Mouse (Mus musculus) bone marrow, adult 2 months (tissue): Measurements from ENCODE around the gene Ifnar2. TPM values are rescaled to one million over a fixed set of nuclear protein-coding genes. Genes with fewer than 3 reads are reported as not detected.

Experiments
- H3K27ac ChIP-seq: fragments of 200-500 bp; 2 replicates; pipeline ENCODE4 v1.5.1; 2012; ENCODE audit warnings: low read depth, mild to moderate bottlenecking, control low read depth, inconsistent platforms, low read length; ENCODE audit not compliant: control insufficient read depth, poor library complexity, insufficient read depth
- H3K4me1 ChIP-seq: fragments of 200-500 bp; 2 replicates; pipeline ENCODE4 v1.6.1; 2011; ENCODE audit warnings: low read length; ENCODE audit not compliant: control insufficient read depth, insufficient read depth
- H3K4me3 ChIP-seq: fragments of 200-500 bp; replicated peaks from 2 replicates; pipeline ENCODE3; 2011; ENCODE audit warnings: mild to moderate bottlenecking, low read depth, low read length, control low read depth; ENCODE audit not compliant: control insufficient read depth
- CTCF ChIP-seq: fragments of 200-500 bp; IDR thresholded peaks from 2 replicates; pipeline ENCODE4 v1.5.1; 2011; ENCODE audit warnings: low read length, control low read depth; ENCODE audit not compliant: control insufficient read depth, insufficient read depth
- POLR2A ChIP-seq: fragments of 200-500 bp; IDR thresholded peaks from 2 replicates; pipeline ENCODE4 v1.6.1; 2011; ENCODE audit warnings: low read depth, mild to moderate bottlenecking, control low read depth, low read length, borderline replicate concordance; ENCODE audit not compliant: control insufficient read depth
- WGBS: fragments of 180-500 bp; shearing (Covaris S2); methylation state at CpG from one replicate; pipeline ENCODE4 v1.1.7; 2018; 5-methylcytosine and 5-hydroxymethylcytosine counted together
- polyA plus RNA-seq: library from polyadenylated mRNA; stranded (reverse); fragments of >200 nt; gene quantifications from 2 replicates; pipeline ENCODE4 v1.2.4, GENCODE M21; 2011; ENCODE audit warnings: low replicate concordance; ENCODE audit not compliant: missing spikeins, insufficient read depth, insufficient read length

Gene Ifnar2
- polyA plus RNA-seq, 1 experiment, result 41.1 TPM

DNA sequence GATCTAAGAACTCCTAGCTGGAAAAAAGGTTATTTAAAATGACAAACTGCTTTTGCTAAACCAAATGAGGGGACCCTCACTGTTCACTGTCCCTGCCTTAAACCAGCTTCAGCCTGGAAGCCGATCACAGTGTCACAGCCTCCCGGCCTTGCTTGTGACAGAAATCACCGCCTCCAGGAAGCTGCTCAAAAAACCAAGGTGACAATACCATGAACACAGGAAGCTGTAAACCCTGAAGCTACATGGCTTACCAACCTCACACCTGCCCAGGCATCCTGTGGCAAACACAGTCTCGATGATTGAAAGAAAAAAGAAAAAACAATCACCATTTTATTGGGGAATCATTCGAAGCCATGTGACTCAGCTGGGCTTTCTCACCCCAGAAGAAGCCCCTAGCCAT lies 73.0 kb downstream of the Ifnar2 start:
- H3K27ac ChIP-seq, result no peak overlapping the region; the same call in 1 of the 2 replicates
- 32% methylated on average over 5 of the region's 5 CpGs for WGBS
- no peak overlapping the region for H3K4me3 ChIP-seq
- TF ChIP-seq CTCF (no peak), POLR2A (no peak)
- H3K4me1 ChIP-seq, result peaks cover 12% of the 10 kb centered on the region

DNA sequence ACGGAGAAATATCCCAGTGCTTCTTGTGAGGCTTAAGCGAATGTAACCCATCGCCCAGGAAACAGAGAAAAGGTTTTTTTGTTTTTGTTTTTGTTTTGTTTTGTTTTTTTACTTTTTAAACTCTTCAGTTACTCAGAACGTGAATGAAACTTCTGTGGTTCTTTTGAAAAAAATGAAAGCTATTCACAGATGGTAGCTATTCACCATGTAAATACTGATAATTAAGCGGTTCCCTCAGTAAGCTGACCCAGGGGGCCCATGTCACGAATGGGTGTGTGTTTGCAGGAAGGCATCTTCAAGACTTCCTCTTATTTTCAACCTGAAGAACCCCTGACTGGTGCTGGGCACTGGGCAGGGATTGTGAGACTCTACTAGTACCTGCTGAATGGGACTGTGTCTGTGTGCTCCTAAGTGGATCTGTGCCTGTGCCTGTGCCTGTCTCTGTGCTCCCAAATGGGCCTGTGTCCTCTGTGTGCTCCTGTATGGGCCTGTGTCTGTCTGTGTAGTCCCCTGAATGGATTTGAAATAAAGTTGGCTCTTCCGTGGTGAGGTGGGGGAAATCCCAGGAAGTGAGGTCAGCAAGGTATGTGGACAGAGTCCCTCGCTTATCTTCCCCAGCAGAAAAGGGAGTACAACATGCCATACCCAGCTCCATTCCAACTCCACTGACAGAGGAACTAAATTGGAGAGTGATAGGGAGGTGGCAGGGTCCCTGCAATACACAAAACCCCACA lies 74.4 kb downstream of the Ifnar2 start:
- Histone ChIP-seq H3K4me1 (peaks cover 14% of the 10 kb centered on the region), H3K4me3 (no peak overlapping the region), H3K27ac (peak overlapping the region; percentile 75)
- TF ChIP-seq CTCF (no peak), POLR2A (no peak)
- 42% methylated on average over 8 of the region's 8 CpGs for WGBS

DNA sequence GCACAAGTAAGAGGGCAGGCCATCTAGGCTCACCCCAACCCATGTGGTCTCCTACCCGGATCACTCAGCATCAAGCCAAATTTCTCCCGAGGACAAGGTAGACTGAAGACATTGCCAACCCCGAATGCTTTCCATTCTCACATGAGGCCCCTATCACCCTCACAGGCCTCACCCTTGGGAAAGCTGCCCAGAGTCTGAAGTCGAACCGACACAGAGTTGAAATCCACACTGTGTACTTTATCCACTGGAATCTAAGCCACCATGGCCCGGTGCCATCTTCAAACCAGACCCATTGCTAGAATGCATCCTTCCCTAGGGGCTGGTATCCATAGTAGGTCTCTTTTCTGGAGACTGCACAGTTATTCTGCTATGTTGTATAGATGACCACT lies 74.9 kb downstream of the Ifnar2 start:
- WGBS, result 65% methylated on average over 6 of the region's 6 CpGs
- H3K27ac ChIP-seq, result peak overlapping the region; percentile 75
- no peak for TF ChIP-seq CTCF
- TF ChIP-seq POLR2A, result no peak
- H3K4me1 ChIP-seq, result peaks cover 17% of the 10 kb centered on the region
- no peak overlapping the region for H3K4me3 ChIP-seq

DNA sequence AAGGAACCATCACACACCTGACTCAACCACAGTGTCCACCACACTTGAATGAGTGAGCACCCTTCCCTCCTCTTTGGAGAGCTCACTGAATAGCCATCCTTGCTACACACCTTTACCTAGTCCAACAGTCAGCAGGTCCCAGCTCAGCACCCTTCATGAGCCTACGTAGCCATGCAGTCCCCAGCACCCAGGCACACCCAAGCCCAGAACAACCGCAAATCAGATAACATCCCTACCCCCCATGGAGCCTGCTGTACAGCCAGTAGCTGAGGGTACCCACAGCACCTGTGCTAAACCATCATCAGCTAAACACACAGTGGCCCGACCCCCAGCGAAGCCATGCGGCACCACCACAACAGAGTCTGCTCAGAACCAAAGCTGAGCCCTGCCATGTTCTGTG lies 75.5 kb downstream of the Ifnar2 start:
- Histone ChIP-seq H3K4me1 (peaks cover 15% of the 10 kb centered on the region), H3K27ac (peak overlapping the region; percentile 18)

DNA sequence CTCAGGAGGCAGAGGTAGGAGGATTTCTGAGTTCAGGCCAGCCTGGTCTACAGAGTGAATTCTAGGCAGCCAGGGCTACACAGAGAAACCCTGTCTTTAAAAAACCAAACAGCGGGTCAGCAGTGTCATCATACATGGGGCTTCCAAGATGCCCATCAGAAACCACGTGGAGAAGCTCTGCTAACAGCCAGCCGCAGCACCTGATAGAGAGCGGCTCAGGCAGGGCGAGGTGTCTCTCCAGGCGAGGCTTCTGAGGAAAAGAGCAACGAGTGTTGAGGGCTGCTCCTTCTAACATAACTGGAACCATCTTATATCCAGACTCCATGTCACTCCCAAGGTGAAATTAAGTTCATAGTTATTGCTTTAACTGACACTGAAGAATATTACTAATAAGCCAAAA lies 76.3 kb downstream of the Ifnar2 start:
- H3K4me1 ChIP-seq, result peaks cover 14% of the 10 kb centered on the region
- TF ChIP-seq CTCF (no peak), POLR2A (no peak)
- H3K4me3 ChIP-seq, result no peak overlapping the region
- H3K27ac ChIP-seq, result no peak overlapping the region
- 71% methylated on average over 7 of the region's 7 CpGs for WGBS

More for the DNA sequence above, 75.5 kb downstream of the Ifnar2 start:
- no peak overlapping the region for H3K4me3 ChIP-seq
- TF ChIP-seq CTCF (no peak), POLR2A (no peak)
- WGBS, result 73% methylated on average over 5 of the region's 5 CpGs

DNA sequence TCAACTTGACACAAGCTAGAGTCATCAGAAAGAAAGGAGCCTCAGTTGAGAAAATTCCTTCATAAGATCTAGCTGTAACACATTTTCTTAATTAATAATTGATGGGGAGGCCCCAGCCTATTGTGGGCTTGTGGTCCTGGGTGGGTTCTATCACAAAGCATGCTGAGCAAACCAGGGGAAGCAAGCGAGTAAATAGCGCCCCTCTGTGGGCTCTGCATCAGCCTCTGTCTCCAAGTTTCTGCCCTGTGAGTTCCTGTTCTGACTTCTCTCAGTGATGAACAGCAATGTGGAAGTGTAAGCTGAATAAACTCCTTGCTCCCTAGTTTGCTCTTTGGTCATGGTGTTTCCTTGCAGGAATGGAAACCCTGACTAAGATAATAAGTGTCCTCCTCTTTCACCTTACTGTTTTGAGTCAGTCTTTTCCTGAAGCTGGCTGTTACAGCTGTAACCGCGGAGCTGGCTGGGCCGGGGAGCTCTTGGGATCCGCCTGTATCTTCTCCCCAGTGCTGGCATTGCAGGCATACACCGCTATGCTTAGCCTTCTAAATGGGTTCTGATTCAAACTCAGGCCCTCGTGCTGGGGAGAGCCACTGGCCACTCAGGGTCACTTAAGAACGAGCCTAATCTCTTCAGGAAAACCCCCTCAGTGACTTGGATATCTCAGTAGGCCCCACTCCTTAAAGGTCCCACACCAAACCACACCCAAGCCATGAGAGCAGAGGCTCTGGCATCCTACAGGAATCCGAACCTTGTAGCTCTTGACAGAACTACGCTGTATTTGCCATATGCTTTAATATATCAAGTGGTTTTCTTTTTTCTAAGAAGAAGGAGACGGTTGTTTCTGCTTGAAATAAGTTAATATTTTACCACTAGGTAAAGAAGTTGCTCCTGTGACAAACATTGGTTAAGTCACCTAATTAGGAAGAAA lies 77.8 kb downstream of the Ifnar2 start:
- Histone ChIP-seq H3K4me1 (peaks cover 14% of the 10 kb centered on the region), H3K4me3 (no peak overlapping the region), H3K27ac (no peak overlapping the region)
- TF ChIP-seq POLR2A (no peak), CTCF (no peak)
- WGBS, result 91% methylated on average over 12 of the region's 12 CpGs

DNA sequence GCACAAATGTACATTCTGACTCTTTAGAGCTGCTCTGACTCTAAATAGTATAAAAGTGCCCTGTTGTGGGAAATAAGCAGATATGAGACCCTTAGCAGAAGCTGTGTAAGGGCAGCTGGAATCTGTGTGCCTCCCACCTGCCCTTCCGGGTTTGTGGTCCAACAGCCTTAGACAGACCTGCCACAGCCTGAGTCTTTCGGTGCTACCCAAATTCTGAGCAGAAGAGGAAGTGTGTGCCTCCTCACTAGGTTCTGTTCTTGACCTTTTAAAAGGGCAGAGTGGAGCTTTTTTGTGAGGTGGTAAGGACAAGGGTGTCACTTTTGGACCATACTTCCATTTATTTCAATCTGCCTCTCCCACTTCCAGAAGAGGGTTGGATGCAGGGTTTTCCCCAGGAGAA lies 79.4 kb downstream of the Ifnar2 start:
- TF ChIP-seq CTCF (no peak), POLR2A (no peak)
- Histone ChIP-seq H3K27ac (peak overlapping the region; percentile 80), H3K4me3 (no peak overlapping the region), H3K4me1 (peaks cover 15% of the 10 kb centered on the region)
- 2% methylated on average over 2 of the region's 2 CpGs for WGBS

DNA sequence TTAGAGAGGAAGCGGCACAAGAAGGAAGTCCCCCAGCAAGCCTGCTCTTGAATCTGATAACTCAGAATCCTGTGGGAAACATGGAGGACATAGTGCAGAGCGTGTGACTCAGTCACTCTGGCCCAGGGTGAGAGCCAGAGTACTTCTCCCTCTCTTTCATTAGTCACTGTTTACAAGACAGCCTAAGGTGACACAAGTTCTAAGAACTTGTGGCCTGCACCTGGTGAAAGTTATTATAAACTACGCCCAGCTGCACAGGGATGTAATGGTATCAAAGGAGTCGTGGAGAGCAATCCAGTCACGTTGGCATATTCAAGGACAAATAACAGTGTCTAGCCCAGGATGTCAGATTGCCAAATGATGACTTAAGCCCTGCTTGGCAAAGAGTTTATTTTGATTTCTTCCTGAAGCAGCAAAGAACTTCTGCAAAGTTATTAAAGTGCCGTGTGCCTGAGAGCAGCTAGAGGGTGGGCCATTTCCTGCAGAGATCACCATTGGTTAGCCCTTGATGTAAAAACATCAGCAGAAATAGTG lies 79.8 kb downstream of the Ifnar2 start:
- no peak for TF ChIP-seq CTCF
- TF ChIP-seq POLR2A, result no peak
- H3K27ac ChIP-seq, result peak overlapping the region; percentile 80
- peaks cover 10% of the 10 kb centered on the region for H3K4me1 ChIP-seq
- H3K4me3 ChIP-seq, result no peak overlapping the region
- WGBS, result 13% methylated on average over 6 of the region's 6 CpGs

Other genes with a start within 250 kb of the Ifnar2 start
- gene Olig2, start 147.3 kb upstream of the Ifnar2 start, polyA plus RNA-seq, result not detected in 2 replicates
- gene Olig1, start 103.0 kb upstream of the Ifnar2 start, polyA plus RNA-seq, result not detected in 2 replicates
- not detected in 2 replicates for gene Gm21970, start 18.9 kb downstream of the Ifnar2 start, polyA plus RNA-seq
- gene Il10rb, start 33.4 kb downstream of the Ifnar2 start, polyA plus RNA-seq, result 24.1 and 25.9 TPM in 2 replicates
- 10.3 and 15.9 TPM in 2 replicates for gene Ifnar1, start 112.5 kb downstream of the Ifnar2 start, polyA plus RNA-seq
- gene Ifngr2, start 174.3 kb downstream of the Ifnar2 start, polyA plus RNA-seq, result 11.1 and 27.7 TPM in 2 replicates
- 7.3 and 17.5 TPM in 2 replicates for gene Tmem50b, start 225.0 kb downstream of the Ifnar2 start, polyA plus RNA-seq
- 1.6 and 1.9 TPM in 2 replicates for gene Dnajc28, start 246.2 kb downstream of the Ifnar2 start, polyA plus RNA-seq